Mouse (Mus musculus) midbrain, embryonic 11.5 days (tissue): Measurements from ENCODE around the gene Dnajb6. TPM values are rescaled to one million over a fixed set of nuclear protein-coding genes. Genes with fewer than 3 reads are reported as not detected.

Source experiments
- ATAC-seq: fragments of 200-750 bp; cut with Nextera tagmentation; 2 replicates; pipeline ENCODE4 v1.8.0; 2017; ENCODE audit warnings: moderate TSS enrichment, moderate library complexity; ENCODE audit not compliant: low FRiP score
- DNase-seq: peaks from one replicate; pipeline ENCODE4 v3.0.0; 2015; ENCODE audit warnings: low spot score; ENCODE audit errors: missing footprints
- H3K27ac ChIP-seq: fragments of 300-500 bp; sonication (generic); 2 replicates; pipeline ENCODE4 v1.5.1; 2014; ENCODE audit warnings: low read depth, low read length
- H3K27me3 ChIP-seq: fragments of 300-500 bp; sonication (generic); 2 replicates; pipeline ENCODE4 v1.6.1; 2014; ENCODE audit warnings: mild to moderate bottlenecking, low read length, moderate library complexity, mixed read lengths; ENCODE audit not compliant: control insufficient read depth, insufficient read depth
- H3K36me3 ChIP-seq: fragments of 300-500 bp; sonication (generic); 2 replicates; pipeline ENCODE4 v1.6.1; 2014; ENCODE audit warnings: mild to moderate bottlenecking, low read length, moderate library complexity, mixed read lengths; ENCODE audit not compliant: control insufficient read depth, insufficient read depth
- H3K4me1 ChIP-seq: fragments of 300-500 bp; sonication (generic); 2 replicates; pipeline ENCODE4 v1.6.1; 2014; ENCODE audit warnings: low read length; ENCODE audit not compliant: control insufficient read depth, insufficient read depth
- H3K4me2 ChIP-seq: fragments of 300-500 bp; sonication (generic); 2 replicates; pipeline ENCODE4 v1.6.1; 2014; ENCODE audit warnings: mild to moderate bottlenecking, moderate library complexity
- H3K4me3 ChIP-seq: fragments of 300-500 bp; sonication (generic); 2 replicates; pipeline ENCODE4 v1.5.1; 2014; ENCODE audit warnings: low read depth, low read length
- H3K9ac ChIP-seq: fragments of 300-500 bp; sonication (generic); 2 replicates; pipeline ENCODE4 v1.6.1; 2014; ENCODE audit warnings: low read length
- H3K9me3 ChIP-seq: fragments of 300-500 bp; sonication (generic); 2 replicates; pipeline ENCODE4 v1.6.1; 2016; ENCODE audit warnings: low read length; ENCODE audit not compliant: control insufficient read depth
- WGBS: fragments of 180-500 bp; shearing (Covaris S2); extraction: QIAGEN DNeasy Blood & Tissue Kit; methylation state at CpG from one replicate; pipeline ENCODE4 v1.1.7; 2014; 5-methylcytosine and 5-hydroxymethylcytosine counted together
- polyA plus RNA-seq: library from polyadenylated mRNA; unstranded; fragments of >200 nt; fragmentation: Nextera tagmentation; extraction: Ambion mirVana; gene quantifications from 2 replicates; pipeline ENCODE4 v1.2.1, GENCODE M21; 2014

Gene Dnajb6
- polyA plus RNA-seq, 1 experiment from 2014 or later: 247 TPM

- Histone ChIP-seq H3K36me3 (no peaks in the 10 kb centered on the region), H3K4me1 (no peaks in the 10 kb centered on the region), H3K27me3 (no peaks in the 10 kb centered on the region), H3K4me2 (no peak overlapping the region), H3K27ac (no peak overlapping the region), H3K9me3 (no peaks in the 10 kb centered on the region; the same call in 1 of the 2 replicates), H3K9ac (no peak overlapping the region), H3K4me3 (no peak overlapping the region)
- DNase-seq (no peak), ATAC-seq (no peak)
- 92% methylated on average over 5 of the region's 5 CpGs for WGBS
Measured at GRCm38 (mm10) chr5:29816523-29817242, 81.2 kb downstream of the Dnajb6 start.

GRCm38 (mm10) chr5:29817400-29817799, 81.9 kb downstream of the Dnajb6 start:
- Histone ChIP-seq H3K27me3 (no peaks in the 10 kb centered on the region), H3K4me2 (no peak overlapping the region), H3K27ac (no peak overlapping the region), H3K36me3 (no peaks in the 10 kb centered on the region), H3K9me3 (no peaks in the 10 kb centered on the region; the same call in 1 of the 2 replicates), H3K4me3 (no peak overlapping the region), H3K9ac (no peak overlapping the region), H3K4me1 (no peaks in the 10 kb centered on the region)
- WGBS: 88% methylated on average over 5 of the region's 5 CpGs
- ATAC-seq (no peak), DNase-seq (no peak)

GRCm38 (mm10) chr5:29818287-29818686, 82.8 kb downstream of the Dnajb6 start:
- DNase-seq: no peak
- H3K4me2 ChIP-seq: no peak overlapping the region
- WGBS: 92% methylated on average over 4 of the region's 4 CpGs

GRCm38 (mm10) chr5:29824796-29825195, 89.3 kb downstream of the Dnajb6 start:
- Histone ChIP-seq H3K27ac (no peak overlapping the region), H3K27me3 (no peaks in the 10 kb centered on the region), H3K4me2 (no peak overlapping the region), H3K9ac (no peak overlapping the region), H3K4me3 (no peak overlapping the region), H3K4me1 (no peaks in the 10 kb centered on the region), H3K36me3 (no peaks in the 10 kb centered on the region), H3K9me3 (no peaks in the 10 kb centered on the region)
- 48% methylated on average over 3 of the region's 3 CpGs for WGBS
- DNase-seq (peak; percentile 87), ATAC-seq (no peak)

More at GRCm38 (mm10) chr5:29818287-29818686, 82.8 kb downstream of the Dnajb6 start:
- Histone ChIP-seq H3K9me3 (no peaks in the 10 kb centered on the region; the same call in 1 of the 2 replicates), H3K4me3 (no peak overlapping the region), H3K36me3 (no peaks in the 10 kb centered on the region), H3K4me1 (no peaks in the 10 kb centered on the region), H3K9ac (no peak overlapping the region), H3K27me3 (no peaks in the 10 kb centered on the region), H3K27ac (no peak overlapping the region)
- no peak for ATAC-seq

- no peaks in the 10 kb centered on the region for H3K36me3 ChIP-seq
- WGBS: 83% methylated on average over 4 of the region's 4 CpGs
- H3K9me3 ChIP-seq: no peaks in the 10 kb centered on the region
- H3K4me3 ChIP-seq: no peak overlapping the region
- no peak overlapping the region for H3K4me2 ChIP-seq
- ATAC-seq: no peak
- H3K9ac ChIP-seq: no peak overlapping the region
- H3K4me1 ChIP-seq: no peaks in the 10 kb centered on the region
- H3K27me3 ChIP-seq: no peaks in the 10 kb centered on the region
- no peak overlapping the region for H3K27ac ChIP-seq
- no peak for DNase-seq
Measured at GRCm38 (mm10) chr5:29826780-29827179, 91.3 kb downstream of the Dnajb6 start.

GRCm38 (mm10) chr5:29842444-29843166, 107.1 kb downstream of the Dnajb6 start:
- Histone ChIP-seq H3K4me3 (no peak overlapping the region), H3K9me3 (no peaks in the 10 kb centered on the region), H3K36me3 (no peaks in the 10 kb centered on the region), H3K4me2 (no peak overlapping the region), H3K27ac (no peak overlapping the region), H3K27me3 (no peaks in the 10 kb centered on the region), H3K4me1 (no peaks in the 10 kb centered on the region), H3K9ac (no peak overlapping the region)
- ATAC-seq (no peak), DNase-seq (no peak)
- 77% methylated on average over 3 of the region's 3 CpGs for WGBS

GRCm38 (mm10) chr5:29845038-29845437, 109.5 kb downstream of the Dnajb6 start:
- DNase-seq (no peak), ATAC-seq (no peak)
- Histone ChIP-seq H3K36me3 (no peaks in the 10 kb centered on the region), H3K27me3 (no peaks in the 10 kb centered on the region), H3K9ac (no peak overlapping the region), H3K27ac (no peak overlapping the region), H3K4me1 (no peaks in the 10 kb centered on the region), H3K9me3 (no peaks in the 10 kb centered on the region), H3K4me3 (no peak overlapping the region), H3K4me2 (no peak overlapping the region)
- 79% methylated on average over 3 of the region's 3 CpGs for WGBS

GRCm38 (mm10) chr5:29847494-29847893, 112.0 kb downstream of the Dnajb6 start:
- H3K4me3 ChIP-seq: no peak overlapping the region
- DNase-seq (no peak), ATAC-seq (no peak)
- no peaks in the 10 kb centered on the region for H3K9me3 ChIP-seq
- no peak overlapping the region for H3K27ac ChIP-seq
- H3K9ac ChIP-seq: no peak overlapping the region
- no peaks in the 10 kb centered on the region for H3K36me3 ChIP-seq
- no peaks in the 10 kb centered on the region for H3K4me1 ChIP-seq
- H3K27me3 ChIP-seq: no peaks in the 10 kb centered on the region
- WGBS: 84% methylated on average over 5 of the region's 5 CpGs
- no peak overlapping the region for H3K4me2 ChIP-seq

GRCm38 (mm10) chr5:29848091-29848490, 112.6 kb downstream of the Dnajb6 start:
- ATAC-seq (no peak), DNase-seq (no peak)
- no peaks in the 10 kb centered on the region for H3K27me3 ChIP-seq
- H3K36me3 ChIP-seq: no peaks in the 10 kb centered on the region
- no peak overlapping the region for H3K4me3 ChIP-seq
- no peak overlapping the region for H3K4me2 ChIP-seq
- H3K9ac ChIP-seq: no peak overlapping the region
- H3K27ac ChIP-seq: no peak overlapping the region
- no peaks in the 10 kb centered on the region for H3K9me3 ChIP-seq
- H3K4me1 ChIP-seq: no peaks in the 10 kb centered on the region
- 84% methylated on average over 2 of the region's 2 CpGs for WGBS
